Mouse (Mus musculus): Measurements from ENCODE around the gene Heatr5a. TPM values are rescaled to one million over a fixed set of nuclear protein-coding genes. Genes with fewer than 3 reads are reported as not detected.

The Heatr5a gene
- 10 to 100 TPM; 18.8 to 20.9 TPM for total RNA-seq (2021)

DNA sequence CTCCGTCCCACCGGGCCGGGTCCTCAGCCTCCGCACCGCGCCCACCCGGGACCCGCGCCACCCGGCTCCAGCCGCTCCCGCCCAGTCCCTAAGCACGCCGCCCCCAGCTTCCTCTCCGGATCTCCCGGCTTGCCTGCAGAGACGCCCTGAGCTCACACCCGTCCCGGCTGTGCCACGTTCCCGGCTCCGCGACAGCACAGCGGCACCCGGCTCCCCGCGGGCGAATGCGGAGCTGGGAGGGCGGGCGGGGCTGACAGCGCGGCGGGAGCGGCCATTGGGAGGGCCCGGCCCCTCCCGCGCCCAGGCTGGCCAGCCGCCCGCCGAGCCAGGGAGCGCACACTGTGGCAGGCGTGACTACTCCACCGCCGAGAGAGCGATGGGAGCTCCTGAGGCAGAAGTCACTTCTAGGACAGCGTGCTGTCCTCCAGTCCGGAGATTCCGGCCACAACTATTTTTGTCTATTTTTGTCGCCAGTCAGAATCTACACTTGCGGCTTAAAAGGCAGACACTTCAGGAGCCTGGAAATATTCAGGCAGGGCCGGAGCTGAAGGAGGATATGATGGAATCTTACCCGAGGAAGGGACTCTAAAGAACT is at the start of gene Heatr5a:
TSS of gene Heatr5a (minus strand) at position 252 of the 595 bp plus-strand sequence.
- peak; percentile 93 to 94 for DNase-seq
- intact Hi-C loops (cut with DNase I), result no loop called here

DNA sequence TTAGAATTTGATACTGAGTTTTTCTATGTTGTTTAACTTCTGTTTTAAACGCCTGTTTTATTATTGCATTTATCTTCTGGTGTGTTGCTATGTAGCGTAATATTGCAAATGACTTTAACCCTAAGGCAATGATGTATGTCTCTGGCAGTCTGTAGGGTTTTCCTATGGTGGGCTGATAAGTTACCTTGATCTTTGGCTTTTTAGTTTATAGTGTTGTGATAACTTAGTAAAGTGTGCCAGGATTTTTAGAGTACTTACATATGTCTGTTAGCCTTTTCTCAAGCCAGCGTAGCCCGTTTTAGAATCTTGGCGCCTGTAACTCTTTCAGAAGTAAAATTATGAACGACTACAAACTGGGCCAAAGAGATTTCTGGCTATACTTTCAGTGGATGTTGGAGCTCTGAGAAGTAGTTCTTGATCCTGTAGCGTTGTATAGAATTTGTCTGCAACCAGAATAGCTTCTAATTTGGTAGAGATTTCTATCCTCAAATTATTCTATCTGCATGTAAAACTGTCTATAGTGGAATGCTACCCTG is 43.4 kb upstream of the Heatr5a start:
- intact Hi-C loops (cut with DNase I), result loop anchor here (5.0 kb wide), 2 partner anchors 818 to 878 kb away; no protein-coding TSS in a partner anchor
- DNase-seq, result no peak

DNA sequence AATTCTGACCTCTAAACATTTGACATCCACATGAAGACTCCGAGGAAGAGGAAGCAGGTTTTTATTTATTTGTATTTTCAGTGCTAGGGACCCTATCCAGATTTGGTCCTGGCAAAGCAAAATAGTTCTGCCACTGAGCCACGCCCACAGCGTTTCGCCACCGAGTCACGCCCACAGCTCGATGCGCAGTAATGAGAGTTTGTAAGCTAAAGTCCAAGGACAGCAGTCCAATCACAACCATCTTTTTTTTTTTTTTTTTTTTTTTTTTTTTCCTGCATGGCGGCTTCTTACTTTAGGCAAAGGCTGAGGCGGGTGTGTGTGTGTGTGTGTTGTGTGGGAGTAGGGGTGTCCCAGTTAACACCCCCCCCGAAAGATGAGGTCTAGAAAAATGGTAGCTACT is 42.9 kb upstream of the Heatr5a start:
- DNase-seq, result no peak
- intact Hi-C loops (cut with DNase I), result loop anchor here (5.0 kb wide), 2 partner anchors 818 to 878 kb away; no protein-coding TSS in a partner anchor

DNA sequence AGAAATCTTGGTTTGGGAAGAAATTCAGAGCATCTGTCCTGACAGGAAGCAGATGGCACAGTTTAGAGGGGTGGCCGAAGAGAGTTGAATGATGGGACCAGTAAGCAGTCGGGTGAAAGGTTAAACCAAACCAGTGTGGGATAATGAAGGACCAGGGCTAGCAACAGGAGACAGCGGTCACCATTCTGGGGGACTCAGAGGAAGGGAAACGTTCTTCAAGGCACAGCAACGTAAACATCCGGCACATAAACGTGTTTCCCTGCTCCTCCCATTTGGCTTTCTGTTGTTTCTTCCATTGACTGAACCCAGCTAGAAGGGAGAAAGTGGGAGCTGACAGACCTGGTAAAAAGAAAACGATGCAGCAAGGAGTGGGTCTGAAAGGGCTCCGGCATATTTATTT is 42.2 kb upstream of the Heatr5a start:
- DNase-seq, result no peak
- intact Hi-C loops (cut with DNase I), result loop anchor here (5.0 kb wide), 2 partner anchors 819 to 879 kb away; no protein-coding TSS in a partner anchor

DNA sequence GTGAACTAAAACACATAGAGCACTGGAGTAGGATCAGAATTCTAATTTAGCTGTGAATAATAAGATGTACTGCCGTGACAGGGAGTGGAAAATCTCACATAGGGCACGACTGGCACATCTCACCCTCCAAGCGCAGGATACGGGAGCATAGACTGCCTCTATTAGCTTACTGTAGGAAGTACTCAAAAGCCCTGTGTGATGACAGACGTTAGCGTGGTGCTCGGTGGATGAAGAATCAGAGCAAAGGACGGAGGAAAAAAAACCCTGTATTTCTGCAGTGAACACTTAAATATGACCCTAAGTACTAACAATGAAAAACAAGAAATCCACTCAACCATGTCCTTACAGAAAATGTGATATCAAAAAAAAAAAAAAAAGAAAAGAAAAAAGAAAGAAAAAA is 41.0 kb upstream of the Heatr5a start:
- intact Hi-C loops (cut with DNase I), result loop anchor here (5.0 kb wide), 2 partner anchors 820 to 880 kb away; no protein-coding TSS in a partner anchor
- no peak for DNase-seq

DNA sequence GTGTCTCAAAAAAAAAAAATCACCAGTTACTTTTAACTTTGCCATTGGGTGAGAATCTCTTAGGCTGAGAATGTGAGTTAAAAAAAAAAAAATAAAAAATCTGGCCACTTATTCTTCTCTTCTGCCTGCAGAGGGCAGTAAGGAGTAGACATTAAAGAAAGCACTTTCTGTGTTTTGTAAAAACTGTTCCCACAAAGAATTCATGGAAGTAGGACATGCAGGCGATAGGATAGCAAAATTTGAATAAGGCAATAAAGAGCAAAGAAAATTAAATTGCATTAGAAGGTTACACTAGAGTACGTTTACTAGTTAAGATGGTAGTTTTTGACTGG is 39.5 kb upstream of the Heatr5a start:
- no peak for DNase-seq
- intact Hi-C loops (cut with DNase I), result loop anchor here (2.0 to 5.0 kb wide), 3 partner anchors 628 to 882 kb away; no protein-coding TSS in a partner anchor

DNA sequence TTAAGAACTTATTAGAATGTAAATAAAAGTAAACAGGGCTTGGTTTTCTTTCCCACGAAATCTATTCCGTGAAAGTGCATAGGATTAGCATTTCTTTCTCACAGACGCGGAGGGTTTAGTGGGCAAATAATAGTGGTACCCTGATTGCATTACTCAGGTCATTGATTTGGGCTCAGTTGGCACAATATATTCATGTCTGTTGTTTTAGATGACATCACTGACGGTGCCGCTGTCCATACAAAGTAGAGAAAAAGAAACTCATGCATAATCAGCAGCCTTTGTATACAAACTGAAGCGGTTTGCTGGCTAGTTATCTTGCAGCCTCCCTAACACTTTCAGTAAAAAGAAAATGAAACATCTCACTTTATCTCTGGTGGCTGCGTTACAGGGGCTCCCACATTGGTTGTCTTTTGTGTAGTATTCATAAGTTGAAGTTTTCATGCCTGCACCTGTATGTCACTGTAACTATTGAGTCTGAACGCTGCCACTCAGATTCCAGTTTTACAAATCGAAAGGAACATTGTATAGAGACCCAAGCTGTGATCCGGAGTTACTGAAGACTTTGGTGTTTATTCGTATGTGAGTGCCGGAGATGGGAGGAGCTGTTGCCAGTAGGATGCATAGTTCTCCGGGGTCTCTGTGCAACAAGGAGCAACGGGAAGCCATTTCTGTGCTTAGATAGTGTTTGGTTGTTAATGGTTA is 39.0 kb upstream of the Heatr5a start:
- intact Hi-C loops (cut with DNase I), result loop anchor here (2.0 to 5.0 kb wide), 3 partner anchors 629 to 882 kb away; no protein-coding TSS in a partner anchor
- DNase-seq, result no peak

DNA sequence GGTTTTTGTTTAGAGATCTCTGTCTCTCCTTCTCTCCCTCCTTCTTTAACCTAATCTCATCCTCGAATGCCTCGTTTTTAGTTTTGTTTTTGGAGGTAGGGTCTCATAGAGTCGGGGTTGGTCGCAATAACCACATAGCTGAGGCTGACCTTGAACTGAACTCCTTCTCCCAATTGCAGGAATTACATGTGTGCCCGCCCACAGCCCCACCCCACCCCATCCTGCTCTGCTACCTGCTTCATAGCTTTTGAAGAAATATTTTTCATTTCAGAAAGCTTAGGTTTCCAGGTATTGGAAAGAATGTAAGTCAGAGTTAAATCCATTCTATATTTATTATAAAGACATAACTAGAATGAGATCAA is 35.5 kb upstream of the Heatr5a start:
- no peak for DNase-seq
- intact Hi-C loops (cut with DNase I), result no loop called here

DNA sequence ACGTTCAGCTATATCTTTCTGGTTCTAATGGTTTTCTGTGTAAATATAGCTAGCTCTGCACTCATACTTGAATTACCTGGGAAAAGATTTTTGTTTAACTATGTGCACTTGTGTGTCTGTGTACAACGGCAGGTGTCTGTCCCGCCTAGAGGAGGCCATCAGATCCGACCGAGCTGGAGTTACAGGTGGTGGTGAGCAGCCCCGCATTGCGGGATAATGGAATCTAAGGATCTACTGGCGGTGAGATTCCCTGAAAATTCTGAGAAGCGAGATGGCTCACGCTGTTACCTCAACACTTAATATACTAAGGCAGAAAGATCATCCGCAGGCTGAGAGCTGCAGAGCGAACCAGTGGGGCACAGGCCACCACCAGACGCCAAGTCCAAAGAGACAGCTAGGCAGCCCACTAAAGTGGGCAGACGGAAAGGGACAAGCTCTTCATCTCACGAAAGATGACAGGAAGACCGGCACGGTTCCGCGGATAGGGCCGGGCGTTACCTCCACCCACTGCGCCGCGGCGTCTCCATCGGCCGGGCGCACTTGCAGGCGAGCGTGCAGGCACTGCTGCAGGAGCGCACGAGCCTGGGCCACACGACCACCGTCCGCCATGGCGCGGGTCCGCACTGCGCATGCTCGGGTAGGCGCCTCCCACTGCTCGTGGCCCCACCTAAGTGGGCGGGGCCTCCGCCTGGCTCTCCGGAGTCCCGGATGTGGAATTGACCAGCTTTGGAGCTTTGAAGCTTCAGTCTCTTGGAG is 34.9 kb upstream of the Heatr5a start, which contains the start of gene Dtd2:
TSS of gene Dtd2 (minus strand) at position 625 of the 756 bp plus-strand sequence.
- DNase-seq, result peak; percentile 93
- intact Hi-C loops (cut with DNase I), result no loop called here

DNA sequence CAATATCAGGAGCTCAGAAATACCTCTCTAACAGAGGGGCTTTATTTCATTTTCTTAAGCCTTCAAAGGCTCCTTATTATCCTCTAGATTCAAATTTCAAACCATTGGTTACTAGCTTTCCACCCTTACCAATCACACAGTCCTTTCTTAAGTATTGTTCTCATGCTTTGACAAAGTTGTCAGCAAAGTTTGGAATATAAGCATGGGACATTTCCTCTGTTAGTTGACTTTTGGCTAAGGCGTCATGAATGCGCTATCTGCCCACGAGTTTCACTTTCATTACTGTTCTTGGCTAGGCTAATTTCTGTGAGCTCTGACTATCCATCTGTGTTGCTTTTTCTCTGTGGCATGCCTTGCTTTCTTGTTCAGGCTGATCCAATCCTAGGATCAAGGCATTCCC is 31.6 kb upstream of the Heatr5a start:
- no peak for DNase-seq
- intact Hi-C loops (cut with DNase I), result loop anchor here (5.0 kb wide), 1 partner anchor 175 kb away; the partner anchor contains the start of gene Hectd1

DNA sequence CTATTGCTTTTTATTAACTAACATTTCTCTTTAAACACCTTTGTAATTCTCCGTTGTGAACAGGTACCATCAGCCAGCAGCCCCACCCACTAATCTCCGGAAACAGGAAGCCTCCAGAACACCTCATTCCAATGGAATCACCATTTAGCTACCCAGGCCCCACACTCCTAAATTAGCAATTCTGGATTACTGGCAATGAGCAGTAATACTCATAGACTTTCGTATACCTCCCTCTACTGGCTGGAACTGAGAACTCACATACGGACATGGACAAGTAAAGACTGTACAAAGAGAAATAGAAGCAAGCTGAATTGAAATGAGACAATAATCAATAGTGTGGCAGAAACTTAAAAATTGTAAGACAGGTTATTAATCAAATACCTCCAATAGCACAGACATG is 30.4 kb upstream of the Heatr5a start:
- DNase-seq, result peak; percentile 52 to 61
- intact Hi-C loops (cut with DNase I), result loop anchor here (1.0 to 5.0 kb wide), 3 partner anchors 31 to 174 kb away; partner anchors contain the start of gene Hectd1

DNA sequence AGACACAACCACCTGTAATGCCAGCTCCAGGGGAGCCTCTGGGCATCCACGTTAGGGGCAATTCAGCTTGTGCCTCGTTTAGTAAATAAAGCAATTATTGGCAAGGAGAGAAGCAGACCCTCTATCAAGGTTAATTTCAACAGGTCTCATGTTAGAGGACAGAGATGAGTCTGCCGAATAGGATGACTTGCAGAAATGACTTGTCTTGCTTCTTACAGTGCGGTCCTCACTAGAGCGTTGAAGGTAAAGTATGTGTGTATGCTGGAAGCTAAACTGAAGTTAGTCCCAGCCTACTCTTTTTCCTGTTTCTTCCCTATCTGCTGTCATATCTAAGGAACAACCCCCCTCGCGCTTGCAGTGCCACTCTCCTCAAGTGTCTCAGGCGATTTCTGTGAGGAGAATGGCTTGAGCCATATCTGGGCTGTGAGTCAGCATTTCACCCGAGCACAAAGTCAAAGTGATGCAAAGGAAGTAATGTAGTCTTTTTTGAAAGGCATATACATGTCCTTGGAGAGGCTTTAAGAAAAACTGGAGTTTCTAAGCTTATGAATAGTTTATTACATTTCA is 27.3 kb upstream of the Heatr5a start:
- intact Hi-C loops (cut with DNase I), result no loop called here

DNA sequence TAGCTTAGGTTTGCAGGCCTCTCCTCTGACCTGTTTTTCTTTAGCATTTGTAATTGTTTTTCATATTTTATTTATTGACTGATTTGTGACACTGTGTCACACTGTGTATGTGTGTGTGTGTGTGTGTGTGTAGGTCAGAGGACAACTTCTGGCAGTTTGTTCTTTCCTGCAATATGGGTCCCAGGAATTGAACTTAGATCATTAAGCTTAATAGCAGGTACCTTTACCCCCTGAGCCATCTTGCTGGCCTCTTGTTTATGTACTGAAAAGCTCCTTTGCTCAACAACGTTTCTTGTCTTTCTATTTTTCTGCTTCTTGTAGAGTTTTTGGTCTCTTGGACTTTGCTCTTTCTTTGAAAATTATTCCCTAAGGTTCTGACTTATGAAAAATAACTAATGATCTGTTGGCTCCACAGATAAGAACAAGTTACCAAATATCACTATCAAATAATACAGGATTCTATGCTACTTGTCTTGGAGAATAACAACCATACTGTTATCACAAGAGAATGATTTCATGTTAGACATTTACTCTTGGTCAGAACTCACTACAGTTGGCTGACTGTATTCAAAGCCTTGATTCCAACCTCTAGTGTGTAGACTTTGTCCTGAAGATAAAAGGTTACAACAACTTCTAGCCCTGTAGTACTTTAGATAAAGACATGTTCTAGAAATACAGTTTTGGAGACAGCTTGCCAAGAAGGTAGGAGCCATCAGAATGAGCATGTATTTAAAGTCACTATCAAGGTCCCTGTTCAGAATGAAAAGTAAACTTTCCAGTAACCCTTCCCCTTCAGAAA is 24.8 kb upstream of the Heatr5a start:
- intact Hi-C loops (cut with DNase I), result no loop called here

More for the DNA sequence above, 27.3 kb upstream of the Heatr5a start:
- no peak for DNase-seq

DNA sequence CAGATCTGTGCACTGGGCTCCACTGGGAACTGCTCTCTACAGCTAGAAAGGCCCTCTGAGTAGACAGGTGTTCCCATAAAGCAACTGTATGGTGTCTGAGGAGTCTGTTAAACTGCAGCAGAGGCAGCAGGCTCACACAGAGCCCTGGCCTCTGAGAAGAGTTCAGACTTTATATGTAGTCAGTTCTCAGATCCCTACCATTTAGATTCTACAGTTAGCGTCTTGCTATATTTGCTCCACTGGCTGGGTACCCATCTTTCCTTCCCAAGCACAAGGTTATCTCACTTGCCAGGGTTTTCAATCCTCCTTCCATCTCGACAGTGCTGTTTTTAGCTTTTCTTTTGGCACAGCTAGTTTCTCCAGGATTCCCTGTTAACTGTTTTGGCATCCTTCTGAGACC is 19.5 kb upstream of the Heatr5a start:
- intact Hi-C loops (cut with DNase I), result no loop called here
- no peak for DNase-seq

More for the DNA sequence above, 24.8 kb upstream of the Heatr5a start:
- no peak for DNase-seq

DNA sequence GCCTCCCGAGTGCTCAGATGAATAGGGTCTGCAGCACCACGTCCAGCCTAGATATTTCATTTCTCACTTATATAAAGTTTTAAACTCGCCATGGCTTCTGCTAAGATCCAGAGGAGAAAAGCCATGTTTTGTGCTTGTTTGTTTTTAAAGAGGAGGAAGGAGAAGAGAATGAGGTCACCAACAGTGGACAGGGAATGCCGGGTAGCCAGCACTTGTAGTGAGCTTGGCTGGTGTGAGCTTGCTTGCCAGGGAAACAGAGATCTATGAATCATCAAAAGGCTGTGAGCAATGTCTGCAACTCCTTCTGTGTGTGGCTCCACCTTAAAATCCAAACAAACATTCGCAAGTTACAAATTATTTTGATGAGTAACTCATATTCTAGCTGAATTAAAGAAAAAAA is 17.4 kb upstream of the Heatr5a start:
- intact Hi-C loops (cut with DNase I), result no loop called here
- DNase-seq, result no peak

DNA sequence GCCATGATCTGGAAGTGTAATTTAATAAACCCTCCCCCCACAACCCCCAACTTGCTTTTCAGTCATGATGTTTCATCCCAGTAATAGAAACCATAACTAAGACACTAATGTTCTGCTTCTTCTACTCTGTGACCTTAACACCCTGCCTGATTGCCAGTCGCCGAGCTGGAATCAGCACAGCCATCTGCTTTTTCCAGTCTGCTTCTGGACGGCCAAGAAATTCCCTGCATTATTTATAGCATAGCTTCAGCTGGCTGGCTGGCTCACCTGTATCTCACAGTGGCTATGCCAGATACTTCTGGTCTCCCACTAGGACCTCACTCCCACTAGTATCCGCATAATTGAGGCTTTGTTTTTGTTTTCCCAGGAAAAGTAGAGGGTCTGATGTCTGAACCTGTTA is 14.7 kb upstream of the Heatr5a start:
- DNase-seq, result no peak
- intact Hi-C loops (cut with DNase I), result no loop called here

DNA sequence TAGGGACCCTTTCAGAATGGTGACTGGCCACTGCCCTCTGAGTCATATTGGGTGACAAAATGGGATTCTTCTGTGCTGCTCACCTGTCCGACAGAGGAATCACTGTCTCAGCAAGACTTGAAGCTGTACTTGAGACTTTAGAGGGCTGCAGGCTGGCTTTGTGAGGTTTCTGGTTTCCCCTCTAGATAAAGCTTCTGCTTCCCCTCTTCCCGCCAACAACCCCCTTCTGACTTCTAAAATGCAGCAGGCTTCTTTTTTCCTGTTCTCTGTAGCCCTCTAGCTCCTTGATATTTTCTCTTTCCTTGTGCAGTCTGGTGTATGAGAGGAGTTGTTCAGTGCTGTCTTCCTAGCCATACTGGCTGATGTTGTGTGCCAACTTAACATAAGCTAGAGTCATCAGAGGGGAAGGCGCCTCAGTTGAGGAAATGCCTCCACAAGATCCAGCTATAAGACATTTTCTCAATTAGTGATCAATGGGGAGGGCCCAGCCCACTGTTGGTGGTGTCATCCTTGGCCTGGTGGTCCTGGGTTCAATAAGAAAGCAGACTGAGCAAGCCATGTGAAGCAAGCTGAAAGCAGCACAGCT is 14.1 kb upstream of the Heatr5a start:
- intact Hi-C loops (cut with DNase I), result no loop called here
- no peak for DNase-seq

DNA sequence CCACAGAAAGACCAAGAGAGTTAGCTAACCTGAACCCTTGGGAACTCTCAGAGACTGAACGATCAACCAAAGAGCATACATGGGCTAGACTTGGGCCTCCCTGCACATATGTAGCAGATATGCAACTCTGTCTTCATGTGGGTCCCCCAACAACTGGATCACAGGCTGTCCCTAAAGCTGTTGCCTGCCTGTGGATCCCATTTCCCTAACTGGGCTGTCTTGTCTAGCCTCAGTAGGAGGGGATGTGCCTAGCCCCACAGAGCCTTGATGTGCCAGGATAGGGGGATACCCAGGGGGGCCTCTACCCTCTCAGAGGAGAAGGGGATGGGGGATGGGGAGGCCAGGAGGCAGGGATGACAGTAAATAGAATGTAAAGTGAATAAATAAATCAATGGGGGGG is 12.5 kb upstream of the Heatr5a start:
- intact Hi-C loops (cut with DNase I), result no loop called here
- DNase-seq, result no peak

DNA sequence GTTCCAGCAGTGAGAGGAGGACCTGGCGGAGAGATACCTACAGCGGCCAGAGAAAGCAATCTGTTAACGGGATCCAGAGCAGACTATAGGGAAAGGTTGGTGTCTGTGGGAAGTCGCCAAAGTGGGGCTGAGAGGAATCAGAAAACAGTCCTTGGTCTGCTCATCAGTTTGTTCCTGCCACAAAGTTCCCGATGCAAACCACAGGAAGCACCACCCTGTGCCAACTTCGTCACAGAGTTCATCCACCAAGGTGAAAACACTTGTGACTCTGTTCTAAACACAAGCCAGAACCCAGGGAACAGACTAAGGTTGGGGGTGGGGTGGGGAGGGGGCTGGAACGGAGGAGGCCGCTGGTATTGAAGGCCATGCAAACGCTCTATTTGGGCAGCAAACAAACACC is 5.4 kb upstream of the Heatr5a start:
- intact Hi-C loops (cut with DNase I), result no loop called here
- DNase-seq, result peak in 1 of 2 experiments; percentile 14
